Mouse (Mus musculus) hematopoietic multipotent progenitor cell, adult 10-12 weeks (in vitro differentiated cells): ENCODE results near the gene Aars2. TPM values are rescaled to one million over a fixed set of nuclear protein-coding genes. Genes with fewer than 3 reads are reported as not detected.

ENCODE experiments used
- polyA plus RNA-seq: library from polyadenylated mRNA; stranded (reverse); fragments of >175 nt; gene quantifications from 2 replicates; pipeline ENCODE4 v1.2.3, GENCODE M21; 2012; ENCODE audit warnings: low replicate concordance

Aars2 gene
- polyA plus RNA-seq = 13.3 and 22.1 TPM in 2 replicates

GRCm38 (mm10) chr17:45506700-45507189, at the start of gene Aars2:
Aars2 (plus strand) TSS chr17:45506841.

GRCm38 (mm10) chr17:45474669-45475465, 31.8 kb upstream of the Aars2 start, which contains the start of gene Spats1:
Spats1 (minus strand) TSS chr17:45475415.

GRCm38 (mm10) chr17:45523263-45523662, 16.6 kb downstream of the Aars2 start, which contains the start of gene Tcte1:
Tcte1 (plus strand) TSS chr17:45523434.

GRCm38 (mm10) chr17:45549617-45550181, 43.1 kb downstream of the Aars2 start, which contains the start of gene Tmem151b:
Tmem151b (minus strand) TSS chr17:45549677.

GRCm38 (mm10) chr17:45555452-45556106, 48.9 kb downstream of the Aars2 start, which contains the start of gene Nfkbie:
Nfkbie (plus strand) TSS chr17:45555703.

GRCm38 (mm10) chr17:45563655-45564530, 57.3 kb downstream of the Aars2 start, which contains the start of gene Slc35b2:
Slc35b2 (plus strand) TSS chr17:45563874.

Other genes with a start within 250 kb of the Aars2 start
- 5.6 and 8.9 TPM in 2 replicates for gene Cdc5l, start 73.1 kb upstream of the Aars2 start, polyA plus RNA-seq
- gene Spats1, start 31.4 kb upstream of the Aars2 start, polyA plus RNA-seq = not detected in 2 replicates
- gene Tcte1, start 16.6 kb downstream of the Aars2 start, polyA plus RNA-seq = 0.15 TPM in 2 replicates
- gene Tmem151b, start 42.8 kb downstream of the Aars2 start, polyA plus RNA-seq = 0.95 and 2.6 TPM in 2 replicates
- 89.5 and 118 TPM in 2 replicates for gene Nfkbie, start 48.9 kb downstream of the Aars2 start, polyA plus RNA-seq
- gene Slc35b2, start 57.0 kb downstream of the Aars2 start, polyA plus RNA-seq = 25.5 and 43.0 TPM in 2 replicates
- 80.2 and 419 TPM in 2 replicates for gene Hsp90ab1, start 66.4 kb downstream of the Aars2 start, polyA plus RNA-seq
- gene Slc29a1, start 92.8 kb downstream of the Aars2 start, polyA plus RNA-seq = 30.9 and 141 TPM in 2 replicates
- not detected in 2 replicates for gene Mymx, start 95.3 kb downstream of the Aars2 start, polyA plus RNA-seq
- gene Capn11, start 152.5 kb downstream of the Aars2 start, polyA plus RNA-seq = not detected in 2 replicates
- 114 and 181 TPM in 2 replicates for gene Mrpl14, start 179.5 kb downstream of the Aars2 start, polyA plus RNA-seq
- 14.0 and 27.5 TPM in 2 replicates for gene Tmem63b, start 180.1 kb downstream of the Aars2 start, polyA plus RNA-seq
- not detected in 2 replicates for gene 1600014C23Rik, start 227.0 kb downstream of the Aars2 start, polyA plus RNA-seq